Mouse (Mus musculus) liver, adult 2 months (tissue): ENCODE results near the gene Cxcr2.

Experiments
- CTCF ChIP-seq: fragments of 200-500 bp; IDR thresholded peaks from 2 replicates; pipeline ENCODE4 v1.5.1; 2011; ENCODE audit warnings: low read depth, low read length, control low read depth
- POLR2A ChIP-seq: fragments of 200-500 bp; IDR thresholded peaks from 2 replicates; pipeline ENCODE4 v1.6.1; 2011; ENCODE audit warnings: low read length, control low read depth; ENCODE audit not compliant: insufficient read depth; ENCODE audit errors: extremely low read depth

- no peak for TF ChIP-seq POLR2A
- TF ChIP-seq CTCF = no peak
Observed at GRCm38 (mm10) chr1:74130883-74131659, 22.7 kb upstream of the Cxcr2 start.
